Mouse (Mus musculus): ENCODE results near the gene Trim26.

The Trim26 gene

GRCm38 (mm10) chr17:36900001-36900400, 63.1 kb downstream of the Trim26 start:
- DNase-seq (ENCODE audit: low spot score in 2 of 2): no peak

GRCm38 (mm10) chr17:36900691-36901090, 63.8 kb downstream of the Trim26 start:
- DNase-seq (ENCODE audit: low spot score in 2 of 2): no peak

GRCm38 (mm10) chr17:36903651-36904050, 66.7 kb downstream of the Trim26 start:
- DNase-seq (ENCODE audit: low spot score in 2 of 2): no peak

- no peak for DNase-seq (ENCODE audit: low spot score in 2 of 2)
Observed at GRCm38 (mm10) chr17:36908235-36908634, 71.3 kb downstream of the Trim26 start.
